Mouse (Mus musculus) midbrain, embryonic 11.5 days (tissue): ENCODE data around the gene Ptpra. TPM values are rescaled to one million over a fixed set of nuclear protein-coding genes. Genes with fewer than 3 reads are reported as not detected.

Experiments
- ATAC-seq: fragments of 200-750 bp; cut with Nextera tagmentation; 2 replicates; pipeline ENCODE4 v1.8.0; 2017; ENCODE audit warnings: moderate TSS enrichment, moderate library complexity; ENCODE audit not compliant: low FRiP score
- DNase-seq: peaks from one replicate; pipeline ENCODE4 v3.0.0; 2015; ENCODE audit warnings: low spot score; ENCODE audit errors: missing footprints
- H3K27ac ChIP-seq: fragments of 300-500 bp; sonication (generic); 2 replicates; pipeline ENCODE4 v1.5.1; 2014; ENCODE audit warnings: low read depth, low read length
- H3K27me3 ChIP-seq: fragments of 300-500 bp; sonication (generic); 2 replicates; pipeline ENCODE4 v1.6.1; 2014; ENCODE audit warnings: mild to moderate bottlenecking, low read length, moderate library complexity, mixed read lengths; ENCODE audit not compliant: control insufficient read depth, insufficient read depth
- H3K36me3 ChIP-seq: fragments of 300-500 bp; sonication (generic); 2 replicates; pipeline ENCODE4 v1.6.1; 2014; ENCODE audit warnings: mild to moderate bottlenecking, low read length, moderate library complexity, mixed read lengths; ENCODE audit not compliant: control insufficient read depth, insufficient read depth
- H3K4me1 ChIP-seq: fragments of 300-500 bp; sonication (generic); 2 replicates; pipeline ENCODE4 v1.6.1; 2014; ENCODE audit warnings: low read length; ENCODE audit not compliant: control insufficient read depth, insufficient read depth
- H3K4me2 ChIP-seq: fragments of 300-500 bp; sonication (generic); 2 replicates; pipeline ENCODE4 v1.6.1; 2014; ENCODE audit warnings: mild to moderate bottlenecking, moderate library complexity
- H3K4me3 ChIP-seq: fragments of 300-500 bp; sonication (generic); 2 replicates; pipeline ENCODE4 v1.5.1; 2014; ENCODE audit warnings: low read depth, low read length
- H3K9ac ChIP-seq: fragments of 300-500 bp; sonication (generic); 2 replicates; pipeline ENCODE4 v1.6.1; 2014; ENCODE audit warnings: low read length
- H3K9me3 ChIP-seq: fragments of 300-500 bp; sonication (generic); 2 replicates; pipeline ENCODE4 v1.6.1; 2016; ENCODE audit warnings: low read length; ENCODE audit not compliant: control insufficient read depth
- WGBS: fragments of 180-500 bp; shearing (Covaris S2); extraction: QIAGEN DNeasy Blood & Tissue Kit; methylation state at CpG from one replicate; pipeline ENCODE4 v1.1.7; 2014; 5-methylcytosine and 5-hydroxymethylcytosine counted together
- microRNA-seq: library from miRNA; unstranded; fragments of <30 nt; microRNA quantifications from one replicate; pipeline ENCODE4, GENCODE M21; 2017
- polyA plus RNA-seq: library from polyadenylated mRNA; unstranded; fragments of >200 nt; fragmentation: Nextera tagmentation; extraction: Ambion mirVana; gene quantifications from 2 replicates; pipeline ENCODE4 v1.2.1, GENCODE M21; 2014

The Ptpra gene
- polyA plus RNA-seq, 1 experiment from 2014 or later = 111 TPM

DNA sequence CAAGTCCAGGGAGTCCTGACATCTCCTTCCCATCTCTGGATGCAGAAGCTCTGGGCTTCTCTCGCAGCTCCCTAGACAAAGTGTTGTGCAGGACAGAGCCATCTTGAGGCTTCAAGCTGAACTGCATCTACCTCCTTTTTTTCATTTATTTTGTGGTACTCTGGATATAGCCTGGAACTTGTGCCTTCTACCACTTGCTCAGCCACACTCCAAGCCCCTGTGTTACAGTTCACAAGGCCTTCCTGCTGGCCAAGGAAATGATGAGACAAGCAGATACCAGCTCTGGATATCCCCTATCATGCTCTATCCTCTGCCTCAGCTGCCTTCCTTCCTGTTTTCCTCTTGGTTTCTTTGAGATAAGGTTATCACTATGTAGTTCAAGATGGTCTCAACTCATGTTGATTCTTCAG lies 147.5 kb downstream of the Ptpra start:
- H3K4me2 ChIP-seq = no peak overlapping the region
- no peak overlapping the region for H3K27ac ChIP-seq
- ATAC-seq (no peak), DNase-seq (no peak)
- H3K27me3 ChIP-seq = no peaks in the 10 kb centered on the region
- peaks cover 6% of the 10 kb centered on the region for H3K36me3 ChIP-seq
- no peaks in the 10 kb centered on the region for H3K9me3 ChIP-seq
- no peak overlapping the region for H3K9ac ChIP-seq
- no peak overlapping the region for H3K4me3 ChIP-seq
- 29% methylated on average over 1 of the region's 1 CpGs for WGBS
- no peaks in the 10 kb centered on the region for H3K4me1 ChIP-seq

DNA sequence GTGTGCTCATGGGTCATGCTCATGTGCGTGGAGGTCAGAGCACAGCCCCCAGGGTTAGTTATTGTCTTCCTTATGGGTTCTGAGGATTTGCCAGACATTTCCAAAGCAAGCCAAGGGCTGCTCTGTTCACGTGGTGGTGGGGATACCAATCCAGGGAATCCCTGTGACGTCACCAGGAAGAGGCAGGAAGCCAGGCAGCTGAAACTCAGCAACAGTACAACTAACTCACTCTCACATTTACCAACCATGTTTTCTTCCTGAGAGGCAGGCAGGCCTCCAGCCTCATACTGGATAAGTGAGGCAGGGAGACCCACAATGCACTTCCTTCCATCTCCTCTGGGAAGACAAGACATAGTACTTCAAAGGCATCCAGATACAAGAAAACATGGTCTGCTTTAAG lies 148.3 kb downstream of the Ptpra start:
- ATAC-seq (no peak), DNase-seq (no peak)
- Histone ChIP-seq H3K9ac (no peak overlapping the region), H3K4me1 (no peaks in the 10 kb centered on the region), H3K27ac (no peak overlapping the region), H3K4me2 (no peak overlapping the region), H3K36me3 (peaks cover 6% of the 10 kb centered on the region), H3K9me3 (no peaks in the 10 kb centered on the region), H3K4me3 (no peak overlapping the region), H3K27me3 (no peaks in the 10 kb centered on the region)
- 77% methylated on average over 3 of the region's 3 CpGs for WGBS

DNA sequence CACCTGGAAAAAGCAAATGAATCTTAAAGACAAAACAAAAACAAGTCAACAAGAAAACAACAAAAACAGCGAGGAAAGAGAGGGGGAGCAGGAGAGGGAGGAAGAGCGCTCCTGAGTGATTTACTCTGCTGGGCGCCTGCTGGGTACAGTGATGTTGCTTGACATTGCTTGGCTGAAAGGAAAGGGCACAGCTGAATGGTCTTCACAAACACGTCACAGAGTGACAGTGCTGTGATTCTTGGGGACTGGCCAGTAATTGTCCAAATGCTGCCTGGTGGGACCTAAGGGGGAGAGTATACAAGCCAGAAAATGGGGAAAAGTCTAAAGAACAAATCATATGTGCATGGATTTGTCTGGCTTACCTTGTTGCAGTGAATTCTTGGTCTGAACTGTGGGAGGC lies 152.1 kb downstream of the Ptpra start:
- no peak overlapping the region for H3K4me2 ChIP-seq
- no peaks in the 10 kb centered on the region for H3K27me3 ChIP-seq
- H3K9ac ChIP-seq = no peak overlapping the region
- no peak overlapping the region for H3K27ac ChIP-seq
- no peak for ATAC-seq
- no peak for DNase-seq
- no peaks in the 10 kb centered on the region for H3K9me3 ChIP-seq
- no peaks in the 10 kb centered on the region for H3K4me1 ChIP-seq
- no peak overlapping the region for H3K4me3 ChIP-seq
- H3K36me3 ChIP-seq = peaks cover 6% of the 10 kb centered on the region
- 86% methylated on average over 4 of the region's 4 CpGs for WGBS

Small RNA genes within 50 kb of the gene (microRNA-seq; reads per million reads assigned to microRNA genes)
- not detected for gene Gm23876

Other genes starting within 250 kb of the Ptpra start
- gene Nop56, start 175.8 kb upstream of the Ptpra start, polyA plus RNA-seq = 335 and 341 TPM in 2 replicates
- gene Idh3b, start 165.7 kb upstream of the Ptpra start, polyA plus RNA-seq = 145 and 150 TPM in 2 replicates
- 1.3 and 1.8 TPM in 2 replicates for gene Ebf4, start 155.1 kb upstream of the Ptpra start, polyA plus RNA-seq
- gene Cpxm1, start 52.7 kb upstream of the Ptpra start, polyA plus RNA-seq = 26.7 and 27.8 TPM in 2 replicates
- gene Gm28372, start 45.0 kb upstream of the Ptpra start, polyA plus RNA-seq = not detected in 2 replicates
- not detected in 2 replicates for gene 1700020A23Rik, start 45.0 kb upstream of the Ptpra start, polyA plus RNA-seq
- not detected in 2 replicates for gene Tmem239, start 43.8 kb upstream of the Ptpra start, polyA plus RNA-seq
- gene Vps16, start 25.9 kb upstream of the Ptpra start, polyA plus RNA-seq = 83.7 and 91.7 TPM in 2 replicates
- gene Pced1a, start 25.6 kb upstream of the Ptpra start, polyA plus RNA-seq = 7.5 and 8.0 TPM in 2 replicates
- gene Mrps26, start 113.5 kb downstream of the Ptpra start, polyA plus RNA-seq = 75.2 and 78.6 TPM in 2 replicates
- gene Oxt, start 125.9 kb downstream of the Ptpra start, polyA plus RNA-seq = not detected in 2 replicates
- not detected in 2 replicates for gene Avp, start 132.3 kb downstream of the Ptpra start, polyA plus RNA-seq
- 19.7 and 23.3 TPM in 2 replicates for gene Fastkd5, start 179.7 kb downstream of the Ptpra start, polyA plus RNA-seq
- gene Ubox5, start 179.8 kb downstream of the Ptpra start, polyA plus RNA-seq = 16.6 and 18.4 TPM in 2 replicates
- 1.1 and 1.4 TPM in 2 replicates for gene Lzts3, start 192.5 kb downstream of the Ptpra start, polyA plus RNA-seq
- 37.6 and 46.7 TPM in 2 replicates for gene Ddrgk1, start 214.4 kb downstream of the Ptpra start, polyA plus RNA-seq
- 144 and 156 TPM in 2 replicates for gene Itpa, start 217.3 kb downstream of the Ptpra start, polyA plus RNA-seq
- 0.40 and 0.42 TPM in 2 replicates for gene Slc4a11, start 247.2 kb downstream of the Ptpra start, polyA plus RNA-seq